23 mouse cellular contexts compared by ENCODE assay signal in genomic region chr1:35527750-35528476, GRCm38 (mm10).
DNase-seq lines count a peak whose midpoint lies in the region; ATAC-seq and TF ChIP-seq lines count a peak whose summit lies in the region.
"Had no signal": no experiment of that assay in that cellular context is flagged by ENCODE, and none has a peak within 500 bp of the region (broad histone marks: within the 10 kb centered on the region; RNA-seq: fewer than 3 reads in every experiment).

No protein-coding gene starts in this region.

- ATAC-seq in hindbrain, embryonic 13.5 days (ENCODE audit: low FRiP score) = peak; percentile 57
- peak; percentile 50; the same call in 1 of the 2 replicates for ATAC-seq in neural tube, embryonic 11.5 days (ENCODE audit: insufficient read depth, low FRiP score, low TSS enrichment)
- no peak for ATAC-seq in intestine, postnatal 0 days
- ATAC-seq: activated CD4-positive, CD25-positive, alpha-beta regulatory T cell, adult 4 months; intestine, embryonic 16.5 days had no signal

- no peak overlapping the region for H3K4me2 ChIP-seq in hindbrain, embryonic 13.5 days
- H3K4me2 ChIP-seq in neural tube, embryonic 11.5 days (ENCODE audit: low read depth) = no peak overlapping the region
- H3K4me2 ChIP-seq in intestine, postnatal 0 days (replicated peaks; ENCODE audit: low read depth) = no peak overlapping the region
- H3K4me2 ChIP-seq: limb, embryonic 13.5 days; liver, embryonic 15.5 days; stomach, embryonic 15.5 days had no signal

- no peaks in the 10 kb centered on the region for H3K9me3 ChIP-seq in hindbrain, embryonic 13.5 days
- H3K9me3 ChIP-seq in hindbrain, embryonic 10.5 days = no peaks in the 10 kb centered on the region
- no peaks in the 10 kb centered on the region for H3K9me3 ChIP-seq in neural tube, embryonic 11.5 days (ENCODE audit: control insufficient read depth, low read length)
- no peaks in the 10 kb centered on the region for H3K9me3 ChIP-seq in intestine, postnatal 0 days (ENCODE audit: control insufficient read depth)
- H3K9me3 ChIP-seq: heart, embryonic 10.5 days; limb, embryonic 13.5 days; liver, embryonic 15.5 days; stomach, embryonic 15.5 days had no signal

- TF ChIP-seq CTCF in intestine, postnatal 0 days (IDR thresholded peaks at IDR 0.05; ENCODE audit: low read depth) = no peak

- no peaks in the 10 kb centered on the region for H3K36me3 ChIP-seq in hindbrain, embryonic 13.5 days
- H3K36me3 ChIP-seq in hindbrain, embryonic 10.5 days = no peaks in the 10 kb centered on the region
- H3K36me3 ChIP-seq in neural tube, embryonic 11.5 days (ENCODE audit: control insufficient read depth, insufficient read depth, low read length) = no peaks in the 10 kb centered on the region
- H3K36me3 ChIP-seq in intestine, postnatal 0 days (ENCODE audit: control insufficient read depth, insufficient read depth) = no peaks in the 10 kb centered on the region
- H3K36me3 ChIP-seq: heart, embryonic 10.5 days; limb, embryonic 13.5 days; liver, embryonic 15.5 days; stomach, embryonic 15.5 days had no signal

- H3K9ac ChIP-seq in hindbrain, embryonic 13.5 days = no peak overlapping the region
- no peak overlapping the region for H3K9ac ChIP-seq in neural tube, embryonic 11.5 days (ENCODE audit: low read length)
- no peak overlapping the region for H3K9ac ChIP-seq in intestine, postnatal 0 days (ENCODE audit: low read depth, low read length)
- H3K9ac ChIP-seq: limb, embryonic 13.5 days; liver, embryonic 15.5 days; stomach, embryonic 15.5 days had no signal

- H3K27ac ChIP-seq in hindbrain, embryonic 13.5 days = peak overlapping the region; percentile 30; the same call in 1 of the 2 replicates
- H3K27ac ChIP-seq in hindbrain, embryonic 10.5 days = no peak overlapping the region
- no peak overlapping the region for H3K27ac ChIP-seq in neural tube, embryonic 11.5 days (ENCODE audit: low read depth, low read length)
- no peak overlapping the region for H3K27ac ChIP-seq in intestine, postnatal 0 days (ENCODE audit: low read depth, low read length)
- H3K27ac ChIP-seq: heart, embryonic 10.5 days; limb, embryonic 13.5 days; liver, embryonic 15.5 days; stomach, embryonic 15.5 days had no signal

- H3K27me3 ChIP-seq in hindbrain, embryonic 13.5 days = no peaks in the 10 kb centered on the region
- no peaks in the 10 kb centered on the region for H3K27me3 ChIP-seq in hindbrain, embryonic 10.5 days (ENCODE audit: insufficient read depth, poor library complexity, severe bottlenecking)
- H3K27me3 ChIP-seq in neural tube, embryonic 11.5 days (ENCODE audit: control insufficient read depth, insufficient read depth, low read length) = no peaks in the 10 kb centered on the region
- H3K27me3 ChIP-seq in intestine, postnatal 0 days (replicated peaks; ENCODE audit: control insufficient read depth, insufficient read depth, low read length) = no peaks in the 10 kb centered on the region
- H3K27me3 ChIP-seq: limb, embryonic 13.5 days; liver, embryonic 15.5 days; stomach, embryonic 15.5 days had no signal

- 73% methylated on average over 12 of the region's 12 CpGs for WGBS in hindbrain, embryonic 13.5 days
- WGBS in hindbrain, embryonic 10.5 days = 88% methylated on average over 12 of the region's 12 CpGs
- WGBS in neural tube, embryonic 11.5 days = 61% methylated on average over 12 of the region's 12 CpGs
- WGBS in intestine, postnatal 0 days = 64% methylated on average over 12 of the region's 12 CpGs

- H3K4me3 ChIP-seq in hindbrain, embryonic 13.5 days = no peak overlapping the region
- H3K4me3 ChIP-seq in hindbrain, embryonic 10.5 days = no peak overlapping the region
- no peak overlapping the region for H3K4me3 ChIP-seq in neural tube, embryonic 11.5 days (ENCODE audit: low read depth, low read length)
- H3K4me3 ChIP-seq in intestine, postnatal 0 days (ENCODE audit: low read depth, low read length) = no peak overlapping the region
- H3K4me3 ChIP-seq: heart, embryonic 10.5 days; limb, embryonic 13.5 days; liver, embryonic 15.5 days; stomach, embryonic 15.5 days had no signal

- DNase-seq in hindbrain, embryonic 10.5 days (ENCODE audit: low spot score) = no peak
- DNase-seq in neural tube, embryonic 11.5 days (ENCODE audit: low spot score) = peak; percentile 11
- no peak for DNase-seq in neural tube, embryonic 10.5 days (ENCODE audit: extremely low spot score, low spot score)
- DNase-seq in kidney, postnatal 14 days = peak; percentile 36
- DNase-seq in thymus, postnatal 4 days = no peak
- DNase-seq in ovary, adult 18-20 months (ENCODE audit: low spot score) = no peak
- DNase-seq: adrenal gland, postnatal 25 days; B cell, adult 2 months; cerebellum, adult 8-10 months; gastrocnemius, postnatal 36 days; heart, postnatal 10 days; lung, postnatal 10 days; right cerebral cortex, adult 18-20 months; spleen, adult 18-20 months; thymus, adult 2 months had no signal

- H3K4me1 ChIP-seq in hindbrain, embryonic 13.5 days (replicated peaks) = peaks cover 12% of the 10 kb centered on the region
- H3K4me1 ChIP-seq in hindbrain, embryonic 10.5 days (replicated peaks) = no peaks in the 10 kb centered on the region
- H3K4me1 ChIP-seq in neural tube, embryonic 11.5 days (ENCODE audit: control insufficient read depth, insufficient read depth, low read length) = no peaks in the 10 kb centered on the region
- no peaks in the 10 kb centered on the region for H3K4me1 ChIP-seq in intestine, postnatal 0 days (replicated peaks; ENCODE audit: control insufficient read depth, insufficient read depth, low read length)
- H3K4me1 ChIP-seq: heart, embryonic 10.5 days; liver, embryonic 15.5 days; stomach, embryonic 15.5 days had no signal

Comparison
In these comparisons a context has a peak if more than half of its experiments do, and no peak if none do; other contexts are left out.
1. DNase-seq: peak in neural tube, embryonic 11.5 days (single experiment) and kidney, postnatal 14 days (single experiment); none in hindbrain, embryonic 10.5 days (single experiment), neural tube, embryonic 10.5 days (single experiment), thymus, postnatal 4 days (single experiment) and ovary, adult 18-20 months (single experiment).